Mouse (Mus musculus) CH12.LX (cell line): ENCODE data around the gene Dact3. TPM values are rescaled to one million over a fixed set of nuclear protein-coding genes. Genes with fewer than 3 reads are reported as not detected.

Experiments used
- DNase-seq: peaks from one replicate; pipeline ENCODE4 v3.0.0-alpha.2; 2013; ENCODE audit errors: extremely low read depth
- H3K27ac ChIP-seq: 2 replicates; pipeline ENCODE4 v1.5.1; 2012; ENCODE audit warnings: low read depth, mild to moderate bottlenecking, control low read depth, moderate library complexity; ENCODE audit not compliant: insufficient read depth
- H3K27me3 ChIP-seq: replicated peaks from 2 replicates; pipeline ENCODE3; 2012; ENCODE audit warnings: inconsistent platforms
- H3K36me3 ChIP-seq, 2 experiments: replicated peaks in 1 of 2; 2 replicates each; pipeline versions ENCODE3 to v1.6.1; 2012; ENCODE audit warnings: inconsistent platforms in 1 of 2, low read length in 1 of 2, mild to moderate bottlenecking in 1 of 2, mixed read lengths in 1 of 2, moderate library complexity in 1 of 2; ENCODE audit not compliant: control insufficient read depth in 1 of 2, insufficient read depth in 1 of 2
- H3K4me1 ChIP-seq, 2 experiments: 2 replicates each; pipeline ENCODE4 v1.6.1; 2012; ENCODE audit warnings: inconsistent platforms in 1 of 2, moderate library complexity in 1 of 2; ENCODE audit not compliant: insufficient read depth in 2 of 2, control insufficient read depth in 1 of 2
- H3K4me2 ChIP-seq: 2 replicates; pipeline ENCODE4 v1.6.1; 2012; ENCODE audit warnings: low read depth, mild to moderate bottlenecking, control low read depth; ENCODE audit not compliant: poor library complexity, insufficient read depth, severe bottlenecking
- H3K4me3 ChIP-seq, 3 experiments: fragments of 150-350 bp in 1 of 3; sonication (generic) in 1 of 3; replicated peaks in 1 of 3; 2 replicates each; pipeline versions ENCODE3 to v1.5.1; 2011 to 2012; ENCODE audit warnings: low read depth in 2 of 3, low read length in 2 of 3, mild to moderate bottlenecking in 2 of 3, moderate library complexity in 2 of 3, control low read depth in 1 of 3, improper control_type of control experiment in 1 of 3, inconsistent platforms in 1 of 3, mixed read lengths in 1 of 3; ENCODE audit not compliant: poor library complexity in 1 of 3
- H3K79me2 ChIP-seq: replicated peaks from 2 replicates; pipeline ENCODE4 v1.6.1; 2012; ENCODE audit warnings: mild to moderate bottlenecking, moderate library complexity; ENCODE audit not compliant: control insufficient read depth, poor library complexity, insufficient read depth, severe bottlenecking; ENCODE audit errors: extremely low read depth
- H3K9ac ChIP-seq: 2 replicates; pipeline ENCODE4 v1.6.1; 2012; ENCODE audit warnings: low read depth, mild to moderate bottlenecking, control low read depth, moderate library complexity; ENCODE audit not compliant: insufficient read depth
- H3K9me3 ChIP-seq: replicated peaks from 2 replicates; pipeline ENCODE3; 2012; ENCODE audit warnings: low read length, inconsistent platforms, mixed read lengths
- BHLHE40 ChIP-seq: IDR thresholded peaks from 2 replicates; pipeline ENCODE4 v1.6.1; 2011; ENCODE audit warnings: mild to moderate bottlenecking, low read depth, low read length, improper control_type of control experiment
- CHD1 ChIP-seq: IDR thresholded peaks from 2 replicates; pipeline ENCODE4 v1.6.1; 2012; ENCODE audit warnings: low read depth, low read length, improper control_type of control experiment, inconsistent platforms
- E2F4 ChIP-seq: IDR thresholded peaks from 2 replicates; pipeline ENCODE4 v1.6.1; 2011; ENCODE audit warnings: low read depth, low read length, improper control_type of control experiment; ENCODE audit not compliant: insufficient replicate concordance
- ETS1 ChIP-seq: conservative IDR thresholded peaks from 2 replicates; pipeline ENCODE4 v1.6.1; 2012; ENCODE audit warnings: low read depth, mild to moderate bottlenecking, inconsistent platforms, low read length, improper control_type of control experiment, moderate library complexity
- GABPA ChIP-seq: IDR thresholded peaks from 2 replicates; pipeline ENCODE4 v1.6.1; 2012; ENCODE audit warnings: low read depth, low read length, improper control_type of control experiment, inconsistent platforms; ENCODE audit not compliant: insufficient replicate concordance
- HCFC1 ChIP-seq: IDR thresholded peaks from 2 replicates; pipeline ENCODE4 v1.6.1; 2012; ENCODE audit warnings: low read depth, mild to moderate bottlenecking, inconsistent platforms, low read length, improper control_type of control experiment
- JUN ChIP-seq: IDR thresholded peaks from 2 replicates; pipeline ENCODE4 v1.6.1; 2011; ENCODE audit warnings: low read depth, mild to moderate bottlenecking, low read length, improper control_type of control experiment, moderate library complexity; ENCODE audit not compliant: insufficient read depth
- JUND ChIP-seq: conservative IDR thresholded peaks from 2 replicates; pipeline ENCODE4 v1.6.1; 2011; ENCODE audit warnings: low read depth, low read length, improper control_type of control experiment
- KAT2A ChIP-seq: IDR thresholded peaks from 2 replicates; pipeline ENCODE4 v1.6.1; 2012; ENCODE audit warnings: low read length, improper control_type of control experiment, inconsistent platforms; ENCODE audit not compliant: insufficient replicate concordance
- MAX ChIP-seq: IDR thresholded peaks from 2 replicates; pipeline ENCODE4 v1.6.1; 2011; ENCODE audit warnings: low read length, improper control_type of control experiment
- NELFE ChIP-seq: IDR thresholded peaks from 2 replicates; pipeline ENCODE4 v1.6.1; 2011; ENCODE audit warnings: low read depth, low read length, improper control_type of control experiment
- NRF1 ChIP-seq: IDR thresholded peaks from 2 replicates; pipeline ENCODE4 v1.6.1; 2014; ENCODE audit warnings: low read depth, mild to moderate bottlenecking, inconsistent platforms, low read length, improper control_type of control experiment, moderate library complexity
- PAX5 ChIP-seq: IDR thresholded peaks from 2 replicates; pipeline ENCODE4 v1.6.1; 2012; ENCODE audit warnings: low read length, inconsistent platforms, mixed read lengths
- POLR2A ChIP-seq: IDR thresholded peaks from 2 replicates; pipeline ENCODE4 v1.6.1; 2011; ENCODE audit warnings: low read depth, mild to moderate bottlenecking, improper control_type of control experiment, low read length
- POLR2AphosphoS2 ChIP-seq: IDR thresholded peaks from 2 replicates; pipeline ENCODE4 v1.6.1; 2011; ENCODE audit warnings: low read depth, low read length, improper control_type of control experiment
- RCOR1 ChIP-seq: conservative IDR thresholded peaks from 2 replicates; pipeline ENCODE4 v1.6.1; 2012; ENCODE audit warnings: low read depth, mild to moderate bottlenecking, inconsistent platforms, low read length, improper control_type of control experiment
- TBP ChIP-seq: conservative IDR thresholded peaks from 2 replicates; pipeline ENCODE4 v1.6.1; 2011; ENCODE audit warnings: low read depth, low read length, improper control_type of control experiment
- TCF12 ChIP-seq: IDR thresholded peaks from 2 replicates; pipeline ENCODE4 v1.6.1; 2014; ENCODE audit warnings: low read depth, mild to moderate bottlenecking, inconsistent platforms, low read length, improper control_type of control experiment
- UBTF ChIP-seq: IDR thresholded peaks from 2 replicates; pipeline ENCODE4 v1.6.1; 2012; ENCODE audit warnings: low read depth, mild to moderate bottlenecking, inconsistent platforms, low read length, improper control_type of control experiment, moderate library complexity
- USF1 ChIP-seq: IDR thresholded peaks from 2 replicates; pipeline ENCODE4 v1.6.1; 2014; ENCODE audit warnings: low read depth, mild to moderate bottlenecking, inconsistent platforms, low read length, improper control_type of control experiment
- ZNF384 ChIP-seq: IDR thresholded peaks from 2 replicates; pipeline ENCODE4 v1.6.1; 2012; ENCODE audit warnings: low read depth, low read length, improper control_type of control experiment, inconsistent platforms
- dilution Hi-C: fragments of 300-500 bp; cut with MboI; formaldehyde crosslinking; loops from 2 replicates; pipeline ENCODE4 v1.14.3; 2020; ENCODE audit warnings: low sequenced_read_pairs; ENCODE audit not compliant: extremely low pct_unique_long_range_greater_than_20kb, extremely low pct_ligation_motif_present
- in situ Hi-C: fragments of 300-500 bp; cut with MboI; formaldehyde crosslinking; loops from 3 replicates; pipeline ENCODE4 v1.14.3; 2019; ENCODE audit warnings: low sequenced_read_pairs, low pct_ligation_motif_present, low pct_unique_long_range_greater_than_20kb, mixed read lengths
- polyA plus RNA-seq: library from polyadenylated mRNA; unstranded; fragments of >175 nt; gene quantifications from 2 replicates; pipeline ENCODE4 v1.2.1, GENCODE M21; 2012; ENCODE audit warnings: low read depth; ENCODE audit not compliant: insufficient read length
- total RNA-seq, 2 experiments: library from RNA; depleted of rRNA; stranded (reverse); fragments of 300-350 nt in 1 of 2; fragments of >200 nt in 1 of 2; gene quantifications; 2 replicates each; pipeline ENCODE4 v1.2.3; 2012 to 2014

Gene Dact3
- total and polyA plus RNA-seq, 3 experiments, result 3.5 to 12.0 (median 5.1) TPM

- Histone ChIP-seq H3K36me3 (peaks cover 4 to 56% of the 10 kb centered on the region in 2 experiments), H3K27ac (no peak overlapping the region), H3K27me3 (no peaks in the 10 kb centered on the region), H3K9me3 (peaks cover 14% of the 10 kb centered on the region), H3K9ac (no peak overlapping the region), H3K4me1 (peaks cover 6 to 39% of the 10 kb centered on the region in 2 experiments), H3K79me2 (no peaks in the 10 kb centered on the region), H3K4me2 (no peak overlapping the region), H3K4me3 (no peak overlapping the region)
- dilution Hi-C loops (no loop called here), in situ Hi-C loops (no loop called here)
- TF ChIP-seq E2F4, result no peak
- TF ChIP-seq PAX5, result no peak
- TF ChIP-seq KAT2A, result no peak
- no peak for TF ChIP-seq TCF12
- TF ChIP-seq MAX, result no peak
- no peak for TF ChIP-seq TBP
- no peak for DNase-seq
These were observed 5.5 kb downstream of the Dact3 start for GRCm38 (mm10) chr7:16880615-16881014.

- no peaks in the 10 kb centered on the region for H3K27me3 ChIP-seq
- no peak overlapping the region for H3K27ac ChIP-seq
- dilution Hi-C loops (no loop called here), in situ Hi-C loops (no loop called here)
- H3K36me3 ChIP-seq, result peaks cover 12 to 77% of the 10 kb centered on the region in 2 experiments
- no peak for TF ChIP-seq USF1
- no peak for TF ChIP-seq JUND
- TF ChIP-seq POLR2A, result no peak
- TF ChIP-seq NELFE, result no peak
- TF ChIP-seq BHLHE40, result no peak
- TF ChIP-seq RCOR1, result no peak
- TF ChIP-seq POLR2AphosphoS2, result no peak
- TF ChIP-seq ETS1, result no peak
- no peak for TF ChIP-seq CHD1
- no peak for TF ChIP-seq JUN
- no peak for TF ChIP-seq HCFC1
- no peak for TF ChIP-seq NRF1
- no peak for TF ChIP-seq GABPA
- no peak for TF ChIP-seq ZNF384
- TF ChIP-seq UBTF, result no peak
- peaks cover 0 to 22% of the 10 kb centered on the region in 2 experiments; a peak in 2 of 4 replicates for H3K4me1 ChIP-seq
- no peak overlapping the region for H3K9ac ChIP-seq
- no peak overlapping the region for H3K4me3 ChIP-seq
- no peak for DNase-seq
- H3K4me2 ChIP-seq, result no peak overlapping the region
- no peaks in the 10 kb centered on the region for H3K79me2 ChIP-seq
- peaks cover 23% of the 10 kb centered on the region for H3K9me3 ChIP-seq
These were observed 8.0 kb downstream of the Dact3 start for GRCm38 (mm10) chr7:16883162-16883561.
